10 mouse cellular contexts compared by ENCODE assay signal in genomic region chr17:47177671-47178246, GRCm38 (mm10).
DNase-seq lines count a peak whose midpoint lies in the region; ATAC-seq and TF ChIP-seq lines count a peak whose summit lies in the region.
"Had no signal": no experiment of that assay in that cellular context is flagged by ENCODE, and none has a peak within 500 bp of the region (broad histone marks: within the 10 kb centered on the region; RNA-seq: fewer than 3 reads in every experiment).

No protein-coding gene starts in this region.

- no peak for TF ChIP-seq POLR2A in lung, adult 2 months (IDR thresholded peaks at IDR 0.05; ENCODE audit: borderline replicate concordance, extremely low read depth, low read depth, low read length)

- no peak for TF ChIP-seq CTCF in lung, adult 2 months (IDR thresholded peaks at IDR 0.05; ENCODE audit: insufficient read depth, low read length)

- peak overlapping the region; percentile 83 for H3K27ac ChIP-seq in lung, embryonic 15.5 days
- peak overlapping the region; percentile 75; the same call in 1 of the 2 replicates for H3K27ac ChIP-seq in embryonic facial prominence, embryonic 13.5 days
- no peak overlapping the region; the same call in 1 of the 2 replicates for H3K27ac ChIP-seq in limb, embryonic 15.5 days

- peak; percentile 44 to 53 for DNase-seq in frontal cortex, adult 2 months (ENCODE audit: extremely low spot score in 1 of 2, low spot score in 1 of 2)
- no peak for DNase-seq in frontal cortex, postnatal 14 days (ENCODE audit: low spot score in 2 of 2)
- no peak for DNase-seq in lung, adult 2 months
- DNase-seq in embryo, embryonic 10.5 days (ENCODE audit: low spot score), result no peak
- DNase-seq in urinary bladder, postnatal 14 days (ENCODE audit: low spot score), result no peak
- DNase-seq: cerebellum, postnatal 25 days; gastrocnemius, postnatal 14 days had no signal

- H3K4me1 ChIP-seq in lung, embryonic 15.5 days, result peaks cover 74% of the 10 kb centered on the region
- H3K4me1 ChIP-seq in lung, adult 2 months (ENCODE audit: control insufficient read depth, insufficient read depth, low read length), result peaks cover 7% of the 10 kb centered on the region; the same call in 1 of the 2 replicates
- peaks cover 56% of the 10 kb centered on the region for H3K4me1 ChIP-seq in embryonic facial prominence, embryonic 13.5 days
- H3K4me1 ChIP-seq in limb, embryonic 15.5 days, result peaks cover 35% of the 10 kb centered on the region

- H3K4me3 ChIP-seq in lung, embryonic 15.5 days, result no peak overlapping the region
- no peak overlapping the region for H3K4me3 ChIP-seq in lung, adult 2 months (replicated peaks; ENCODE audit: extremely low read depth, low read depth, low read length)
- H3K4me3 ChIP-seq in embryonic facial prominence, embryonic 13.5 days, result no peak overlapping the region
- H3K4me3 ChIP-seq in limb, embryonic 15.5 days, result no peak overlapping the region

- no peak for ATAC-seq in lung, embryonic 15.5 days (ENCODE audit: borderline replicate concordance, extremely low read depth, low FRiP score, low TSS enrichment)
- peak; percentile 66 for ATAC-seq in embryonic facial prominence, embryonic 13.5 days (ENCODE audit: insufficient number of reproducible peaks, insufficient read depth, low FRiP score, low TSS enrichment, low read depth)
- ATAC-seq in limb, embryonic 15.5 days (ENCODE audit: insufficient number of reproducible peaks, low FRiP score, low TSS enrichment, low read depth), result peak; percentile 67; the same call in 1 of the 2 replicates

- no peaks in the 10 kb centered on the region for H3K36me3 ChIP-seq in lung, embryonic 15.5 days
- H3K36me3 ChIP-seq in embryonic facial prominence, embryonic 13.5 days, result peaks cover 9% of the 10 kb centered on the region; the same call in 1 of the 2 replicates
- 0 out of 2 replicates have a peak, but pooled peaks cover 2% of the 10 kb centered on the region for H3K36me3 ChIP-seq in limb, embryonic 15.5 days

- WGBS in lung, embryonic 15.5 days, result 75% methylated on average over 8 of the region's 8 CpGs
- WGBS in lung, adult 2 months, result 61% methylated on average over 8 of the region's 8 CpGs
- WGBS in embryonic facial prominence, embryonic 13.5 days, result 54% methylated on average over 8 of the region's 8 CpGs
- 49% methylated on average over 8 of the region's 8 CpGs for WGBS in limb, embryonic 15.5 days

- no peak overlapping the region for H3K4me2 ChIP-seq in lung, embryonic 15.5 days
- peak overlapping the region; percentile 26 for H3K4me2 ChIP-seq in embryonic facial prominence, embryonic 13.5 days
- no peak overlapping the region for H3K4me2 ChIP-seq in limb, embryonic 15.5 days

- H3K27me3 ChIP-seq in lung, embryonic 15.5 days, result no peaks in the 10 kb centered on the region
- H3K27me3 ChIP-seq in embryonic facial prominence, embryonic 13.5 days, result no peaks in the 10 kb centered on the region
- H3K27me3 ChIP-seq in limb, embryonic 15.5 days, result no peaks in the 10 kb centered on the region

- H3K9me3 ChIP-seq in lung, embryonic 15.5 days, result no peaks in the 10 kb centered on the region
- H3K9me3 ChIP-seq in embryonic facial prominence, embryonic 13.5 days, result no peaks in the 10 kb centered on the region
- H3K9me3 ChIP-seq in limb, embryonic 15.5 days, result no peaks in the 10 kb centered on the region

- no peak overlapping the region for H3K9ac ChIP-seq in lung, embryonic 15.5 days
- no peak overlapping the region for H3K9ac ChIP-seq in embryonic facial prominence, embryonic 13.5 days
- no peak overlapping the region for H3K9ac ChIP-seq in limb, embryonic 15.5 days

Comparison
In these comparisons a context has a peak if more than half of its experiments do, and no peak if none do; other contexts are left out.
1. DNase-seq: peak in frontal cortex, adult 2 months (2 of 2); none in frontal cortex, postnatal 14 days (0 of 2), lung, adult 2 months (single experiment), embryo, embryonic 10.5 days (single experiment) and urinary bladder, postnatal 14 days (single experiment).